Mouse (Mus musculus): ENCODE results near the gene Anks3. TPM values are rescaled to one million over a fixed set of nuclear protein-coding genes. Genes with fewer than 3 reads are reported as not detected.

The Anks3 gene
- polyA plus RNA-seq, 1 experiment from 2014 or later: 42.4 TPM

DNA sequence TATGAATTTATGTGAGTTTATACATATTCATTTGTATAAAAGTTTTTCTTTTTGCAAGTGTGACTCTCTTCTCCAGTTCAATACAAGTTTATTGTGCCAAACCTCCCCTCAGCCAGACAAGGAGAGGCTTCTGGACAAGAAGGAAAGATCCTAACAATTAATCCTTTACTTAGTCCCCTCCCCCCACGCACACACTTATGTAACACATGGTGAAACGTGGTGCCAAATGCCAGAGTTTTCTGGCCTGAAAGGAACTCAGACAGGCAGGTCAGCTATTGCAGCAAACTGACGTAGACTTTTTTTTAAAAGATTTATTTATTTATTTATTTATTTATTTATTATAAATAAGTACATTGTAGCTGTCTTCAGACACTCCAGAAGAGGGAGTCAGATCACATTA, 36.6 kb upstream of the Anks3 start:
- Histone ChIP-seq H3K27ac (ENCODE audit: low read depth, low read length) (no peak overlapping the region), H3K4me1 (ENCODE audit: control insufficient read depth, insufficient read depth, low read length) (no peaks in the 10 kb centered on the region), H3K4me3 (ENCODE audit: low read depth, low read length) (no peak overlapping the region), H3K27me3 (ENCODE audit: control insufficient read depth, insufficient read depth, low read length) (no peaks in the 10 kb centered on the region), H3K36me3 (ENCODE audit: control insufficient read depth, insufficient read depth, low read length) (no peaks in the 10 kb centered on the region), H3K4me2 (no peak overlapping the region), H3K9ac (ENCODE audit: low read length) (no peak overlapping the region), H3K9me3 (ENCODE audit: control insufficient read depth, low read length) (no peaks in the 10 kb centered on the region)
- 71% methylated on average over 3 of the region's 3 CpGs for WGBS
- ATAC-seq (ENCODE audit: low FRiP score) (no peak), DNase-seq (ENCODE audit: low spot score, missing footprints) (no peak)

DNA sequence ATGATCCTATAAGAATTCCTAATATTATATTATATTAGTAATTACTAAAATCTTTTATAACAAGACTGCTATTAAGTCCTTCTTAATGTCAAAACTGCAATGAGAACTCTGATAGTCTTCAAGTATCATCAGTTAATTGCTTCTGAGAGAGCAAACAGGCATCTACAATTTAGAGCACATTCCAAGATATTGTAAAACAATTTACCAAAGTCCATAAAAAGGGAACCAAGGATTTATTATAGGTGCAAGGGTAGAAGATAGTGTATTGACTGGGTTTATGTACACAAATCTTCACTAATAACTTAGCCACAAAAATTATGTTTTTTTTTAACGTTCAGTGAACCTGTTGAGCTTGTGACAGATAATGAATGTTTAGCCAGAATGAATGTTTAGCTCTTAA, 35.0 kb upstream of the Anks3 start:
- no peaks in the 10 kb centered on the region for H3K36me3 ChIP-seq (ENCODE audit: control insufficient read depth, insufficient read depth, low read length)
- H3K27me3 ChIP-seq (ENCODE audit: control insufficient read depth, insufficient read depth, low read length): no peaks in the 10 kb centered on the region
- WGBS: 78% methylated on average over 1 of the region's 1 CpGs
- H3K9me3 ChIP-seq (ENCODE audit: control insufficient read depth, low read length): no peaks in the 10 kb centered on the region
- H3K4me1 ChIP-seq (ENCODE audit: control insufficient read depth, insufficient read depth, low read length): no peaks in the 10 kb centered on the region
- DNase-seq (ENCODE audit: low spot score, missing footprints) (no peak), ATAC-seq (ENCODE audit: low FRiP score) (no peak)
- no peak overlapping the region for H3K27ac ChIP-seq (ENCODE audit: low read depth, low read length)
- H3K4me2 ChIP-seq: no peak overlapping the region
- H3K4me3 ChIP-seq (ENCODE audit: low read depth, low read length): no peak overlapping the region
- H3K9ac ChIP-seq (ENCODE audit: low read length): no peak overlapping the region

DNA sequence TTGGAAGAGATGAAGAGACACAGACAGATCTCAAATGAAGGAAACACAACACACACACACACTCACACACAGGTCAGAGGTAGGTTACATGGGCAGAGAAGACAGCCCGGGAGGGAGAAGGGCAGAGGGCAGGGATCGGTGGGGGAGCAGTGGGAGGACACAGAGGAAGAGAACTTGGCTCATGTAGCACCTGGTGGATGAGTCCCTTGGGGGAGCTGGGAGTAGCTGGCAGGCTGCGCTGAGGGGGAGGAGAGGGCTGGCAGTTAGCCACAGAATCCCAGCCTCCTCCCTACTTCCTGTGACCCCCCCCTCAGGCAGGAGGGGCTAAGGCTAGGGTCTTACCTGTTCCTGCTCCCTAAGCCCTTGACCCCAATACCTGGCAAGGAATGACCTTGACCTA, 33.5 kb upstream of the Anks3 start, which contains the start of gene Sept12:
TSS of gene Sept12 (minus strand) at position 300 of the 400 bp plus-strand sequence.
- no peaks in the 10 kb centered on the region for H3K27me3 ChIP-seq (ENCODE audit: control insufficient read depth, insufficient read depth, low read length)
- no peaks in the 10 kb centered on the region for H3K36me3 ChIP-seq (ENCODE audit: control insufficient read depth, insufficient read depth, low read length)
- no peak for ATAC-seq (ENCODE audit: low FRiP score)
- 76% methylated on average over 3 of the region's 3 CpGs for WGBS
- H3K4me2 ChIP-seq: no peak within 1 kb of the TSS
- H3K4me1 ChIP-seq (ENCODE audit: control insufficient read depth, insufficient read depth, low read length): no peaks in the 10 kb centered on the region
- H3K9ac ChIP-seq (ENCODE audit: low read length): no peak within 1 kb of the TSS
- no peaks in the 10 kb centered on the region for H3K9me3 ChIP-seq (ENCODE audit: control insufficient read depth, low read length)
- H3K4me3 ChIP-seq (ENCODE audit: low read depth, low read length): no peak within 1 kb of the TSS
- H3K27ac ChIP-seq (ENCODE audit: low read depth, low read length): no peak within 1 kb of the TSS
- DNase-seq (ENCODE audit: low spot score, missing footprints): no peak

DNA sequence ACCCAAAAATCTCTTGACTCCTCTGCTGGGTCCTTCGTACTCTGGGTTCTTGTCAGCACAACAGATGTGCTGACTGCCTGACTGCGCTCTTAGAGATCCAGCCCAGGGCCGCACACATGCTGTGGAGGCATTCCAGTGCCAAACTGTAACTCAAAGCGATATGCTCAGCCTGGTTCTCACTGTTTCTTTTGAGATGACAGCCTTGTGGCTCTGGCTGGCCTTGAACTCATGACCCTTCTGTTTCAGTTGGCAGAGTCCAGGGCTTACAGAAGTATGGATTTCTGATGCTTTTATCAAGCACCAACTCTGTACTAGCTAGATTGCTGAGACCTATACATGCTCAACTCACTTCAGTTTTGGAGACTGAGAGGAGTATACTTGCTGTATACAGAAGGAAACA, 29.3 kb upstream of the Anks3 start:
- Histone ChIP-seq H3K9me3 (ENCODE audit: control insufficient read depth, low read length) (no peaks in the 10 kb centered on the region), H3K36me3 (ENCODE audit: control insufficient read depth, insufficient read depth, low read length) (no peaks in the 10 kb centered on the region), H3K4me2 (no peak overlapping the region), H3K4me1 (ENCODE audit: control insufficient read depth, insufficient read depth, low read length) (no peaks in the 10 kb centered on the region), H3K27me3 (ENCODE audit: control insufficient read depth, insufficient read depth, low read length) (no peaks in the 10 kb centered on the region), H3K4me3 (ENCODE audit: low read depth, low read length) (no peak overlapping the region), H3K27ac (ENCODE audit: low read depth, low read length) (no peak overlapping the region), H3K9ac (ENCODE audit: low read length) (no peak overlapping the region)
- WGBS: 91% methylated on average over 4 of the region's 4 CpGs
- ATAC-seq (ENCODE audit: low FRiP score) (no peak), DNase-seq (ENCODE audit: low spot score, missing footprints) (no peak)

DNA sequence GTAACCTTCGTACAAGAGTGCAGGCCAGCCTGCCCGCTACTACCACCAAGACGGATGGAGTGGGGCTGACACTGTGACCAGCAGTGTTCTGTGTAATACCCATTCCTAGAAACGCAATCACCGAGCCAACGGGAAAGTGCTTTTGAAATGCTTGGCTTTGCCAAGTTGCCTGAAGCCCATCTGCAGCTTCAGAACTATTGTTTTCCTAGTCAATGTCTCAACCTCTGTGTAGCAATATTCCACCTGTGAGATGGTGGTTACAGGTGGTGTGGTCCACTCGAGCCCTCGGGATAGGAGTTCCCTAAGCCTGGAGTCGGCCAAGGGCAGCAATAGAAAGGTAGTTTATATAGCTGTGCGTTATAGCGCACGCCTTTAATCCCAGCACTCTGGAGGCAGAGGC, 20.7 kb upstream of the Anks3 start:
- ATAC-seq (ENCODE audit: low FRiP score): no peak
- 93% methylated on average over 12 of the region's 12 CpGs for WGBS

DNA sequence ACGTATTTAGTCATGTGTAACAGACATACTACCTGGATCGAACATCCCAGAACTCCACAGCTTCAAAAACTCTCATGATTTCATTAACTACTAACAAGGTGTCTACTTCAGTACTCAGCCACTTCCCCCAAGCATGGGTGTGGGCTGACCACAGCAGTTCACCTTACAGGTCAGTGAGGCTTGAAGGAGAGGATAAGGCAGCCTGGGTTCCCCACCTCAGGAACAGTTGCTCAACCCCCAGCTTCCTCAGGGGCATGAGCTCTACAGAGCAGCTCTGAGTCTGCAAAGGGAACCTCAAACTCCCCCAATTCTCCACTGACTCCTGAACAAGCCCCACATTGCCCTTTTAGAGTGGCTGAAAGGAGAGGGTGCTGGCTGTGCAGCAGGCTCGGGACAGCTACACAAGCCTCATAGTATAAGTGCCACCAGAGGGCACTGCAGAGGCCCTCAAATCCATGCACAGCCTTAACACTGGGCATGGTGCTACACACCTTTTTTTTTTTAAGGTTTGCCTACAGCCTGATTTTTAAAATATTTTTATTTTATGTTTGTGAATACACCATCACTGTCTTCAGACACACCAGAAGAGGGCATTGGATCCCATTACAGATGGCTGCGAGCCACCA, 15.9 kb upstream of the Anks3 start:
- peak; percentile 57; the same call in 1 of the 2 replicates for ATAC-seq (ENCODE audit: low FRiP score)
- Histone ChIP-seq H3K4me3 (ENCODE audit: low read depth, low read length) (no peak overlapping the region), H3K9ac (ENCODE audit: low read length) (no peak overlapping the region), H3K9me3 (ENCODE audit: control insufficient read depth, low read length) (no peaks in the 10 kb centered on the region), H3K4me2 (no peak overlapping the region), H3K27me3 (ENCODE audit: control insufficient read depth, insufficient read depth, low read length) (no peaks in the 10 kb centered on the region), H3K27ac (ENCODE audit: low read depth, low read length) (no peak overlapping the region), H3K36me3 (ENCODE audit: control insufficient read depth, insufficient read depth, low read length) (no peaks in the 10 kb centered on the region), H3K4me1 (ENCODE audit: control insufficient read depth, insufficient read depth, low read length) (no peaks in the 10 kb centered on the region)
- 72% methylated on average over 4 of the region's 4 CpGs for WGBS
- DNase-seq (ENCODE audit: low spot score, missing footprints): no peak

More for the DNA sequence above, 20.7 kb upstream of the Anks3 start:
- Histone ChIP-seq H3K4me3 (ENCODE audit: low read depth, low read length) (no peak overlapping the region), H3K27me3 (ENCODE audit: control insufficient read depth, insufficient read depth, low read length) (no peaks in the 10 kb centered on the region), H3K36me3 (ENCODE audit: control insufficient read depth, insufficient read depth, low read length) (no peaks in the 10 kb centered on the region), H3K9me3 (ENCODE audit: control insufficient read depth, low read length) (no peaks in the 10 kb centered on the region), H3K27ac (ENCODE audit: low read depth, low read length) (no peak overlapping the region), H3K9ac (ENCODE audit: low read length) (no peak overlapping the region), H3K4me1 (ENCODE audit: control insufficient read depth, insufficient read depth, low read length) (no peaks in the 10 kb centered on the region), H3K4me2 (no peak overlapping the region)
- no peak for DNase-seq (ENCODE audit: low spot score, missing footprints)

DNA sequence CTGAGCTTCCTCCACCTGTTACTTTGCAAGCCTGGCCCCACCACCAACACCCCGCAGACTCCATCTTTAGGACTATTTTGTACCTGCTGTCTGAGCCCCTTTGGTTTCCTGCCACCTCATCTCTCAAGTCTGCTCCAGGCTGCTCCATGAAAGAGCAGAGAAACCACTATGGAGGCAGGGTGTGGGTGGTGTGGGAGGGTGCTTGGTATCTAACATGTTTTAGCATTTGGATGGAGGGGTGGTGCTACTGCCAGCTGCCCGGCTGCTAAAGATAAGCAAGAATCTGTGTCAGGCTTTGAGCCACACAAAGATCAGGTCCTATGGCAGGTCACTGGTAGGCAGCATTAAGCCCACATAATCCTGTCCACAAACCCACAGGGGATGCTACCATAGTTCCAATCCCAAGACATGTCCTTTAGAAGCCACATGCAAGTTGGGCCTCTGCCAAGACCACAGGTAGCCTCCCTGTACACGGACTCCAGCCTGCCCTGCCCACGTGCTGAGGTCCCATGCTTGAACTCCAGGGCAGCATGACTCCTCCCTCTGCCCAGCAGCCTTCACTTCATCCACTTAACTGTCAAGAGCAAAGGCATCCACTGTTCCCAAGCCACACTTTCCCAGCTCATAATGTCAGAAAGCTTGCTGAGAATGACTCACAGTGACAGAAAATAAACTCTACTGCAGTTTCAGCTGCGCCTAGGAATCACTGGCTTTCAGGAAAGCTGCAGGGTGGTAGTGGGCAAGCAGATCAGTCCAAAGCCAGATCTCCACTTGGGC, 14.5 kb upstream of the Anks3 start:
- Histone ChIP-seq H3K27me3 (ENCODE audit: control insufficient read depth, insufficient read depth, low read length) (no peaks in the 10 kb centered on the region), H3K4me2 (no peak overlapping the region), H3K36me3 (ENCODE audit: control insufficient read depth, insufficient read depth, low read length) (no peaks in the 10 kb centered on the region), H3K4me1 (ENCODE audit: control insufficient read depth, insufficient read depth, low read length) (no peaks in the 10 kb centered on the region), H3K4me3 (ENCODE audit: low read depth, low read length) (no peak overlapping the region), H3K27ac (ENCODE audit: low read depth, low read length) (no peak overlapping the region), H3K9me3 (ENCODE audit: control insufficient read depth, low read length) (no peaks in the 10 kb centered on the region), H3K9ac (ENCODE audit: low read length) (no peak overlapping the region)
- 69% methylated on average over 5 of the region's 5 CpGs for WGBS
- no peak for DNase-seq (ENCODE audit: low spot score, missing footprints)
- no peak for ATAC-seq (ENCODE audit: low FRiP score)

DNA sequence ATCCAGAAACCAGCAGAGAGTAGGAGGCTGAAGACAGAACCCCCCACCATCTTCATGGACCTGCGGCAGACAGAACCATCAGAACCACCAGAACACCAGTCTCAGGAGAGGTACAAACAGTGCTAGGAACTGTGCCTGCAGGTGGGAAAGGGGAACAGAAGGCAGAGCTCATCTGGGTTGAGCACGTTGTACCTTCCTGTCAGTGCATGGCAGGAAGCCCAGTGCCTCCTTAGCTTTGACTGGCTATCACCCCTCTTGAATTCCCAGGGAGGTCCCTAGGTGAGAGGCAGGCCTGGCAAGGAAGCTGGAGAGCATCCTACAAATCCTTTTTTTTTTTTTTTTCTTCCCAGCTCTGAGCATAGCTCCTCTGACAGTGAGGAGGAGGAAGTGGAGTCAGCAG, 12.2 kb upstream of the Anks3 start:
- Histone ChIP-seq H3K27ac (ENCODE audit: low read depth, low read length) (no peak overlapping the region), H3K36me3 (ENCODE audit: control insufficient read depth, insufficient read depth, low read length) (no peaks in the 10 kb centered on the region), H3K9me3 (ENCODE audit: control insufficient read depth, low read length) (no peaks in the 10 kb centered on the region), H3K4me2 (no peak overlapping the region), H3K4me1 (ENCODE audit: control insufficient read depth, insufficient read depth, low read length) (no peaks in the 10 kb centered on the region), H3K4me3 (ENCODE audit: low read depth, low read length) (no peak overlapping the region), H3K27me3 (ENCODE audit: control insufficient read depth, insufficient read depth, low read length) (no peaks in the 10 kb centered on the region), H3K9ac (ENCODE audit: low read length) (no peak overlapping the region)
- 74% methylated on average over 2 of the region's 2 CpGs for WGBS
- ATAC-seq (ENCODE audit: low FRiP score) (no peak), DNase-seq (ENCODE audit: low spot score, missing footprints) (no peak)

DNA sequence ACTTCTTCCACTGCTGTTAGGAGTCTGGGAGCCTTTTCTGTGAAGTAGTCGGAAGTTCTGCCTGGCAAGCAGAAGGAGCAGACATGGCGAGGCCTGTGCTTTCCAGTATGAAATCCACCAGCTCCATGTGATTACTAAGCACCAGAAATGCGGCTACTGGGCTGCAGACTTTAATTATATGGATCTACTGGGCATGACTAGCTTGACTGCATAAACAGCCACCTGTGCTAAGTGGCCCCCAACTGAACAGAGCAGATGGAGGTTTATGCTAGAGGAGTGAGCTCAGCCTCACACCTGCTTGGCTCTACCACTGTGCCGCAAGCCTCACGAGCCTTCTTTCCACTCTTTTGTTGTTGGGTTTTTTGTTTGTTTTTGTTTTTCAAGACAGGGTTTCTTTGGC, 10.5 kb upstream of the Anks3 start:
- 80% methylated on average over 5 of the region's 5 CpGs for WGBS
- no peaks in the 10 kb centered on the region for H3K36me3 ChIP-seq (ENCODE audit: control insufficient read depth, insufficient read depth, low read length)

More for the DNA sequence above, 10.5 kb upstream of the Anks3 start:
- no peak overlapping the region for H3K4me3 ChIP-seq (ENCODE audit: low read depth, low read length)
- H3K27me3 ChIP-seq (ENCODE audit: control insufficient read depth, insufficient read depth, low read length): no peaks in the 10 kb centered on the region
- H3K4me2 ChIP-seq: no peak overlapping the region
- no peak overlapping the region for H3K27ac ChIP-seq (ENCODE audit: low read depth, low read length)
- no peak overlapping the region for H3K9ac ChIP-seq (ENCODE audit: low read length)
- H3K4me1 ChIP-seq (ENCODE audit: control insufficient read depth, insufficient read depth, low read length): no peaks in the 10 kb centered on the region
- ATAC-seq (ENCODE audit: low FRiP score) (no peak), DNase-seq (ENCODE audit: low spot score, missing footprints) (no peak)
- no peaks in the 10 kb centered on the region for H3K9me3 ChIP-seq (ENCODE audit: control insufficient read depth, low read length)

All from midbrain, embryonic 11.5 days (tissue).